Mouse (Mus musculus) CD4-positive helper T cell, adult 2 months (primary cell): Measurements from ENCODE around the gene Pcna.

Experiments used
- DNase-seq: peaks from one replicate; pipeline ENCODE4 v3.0.0-alpha.2; 2012; ENCODE audit warnings: low read depth, missing footprints, low spot score

The Pcna gene

DNA sequence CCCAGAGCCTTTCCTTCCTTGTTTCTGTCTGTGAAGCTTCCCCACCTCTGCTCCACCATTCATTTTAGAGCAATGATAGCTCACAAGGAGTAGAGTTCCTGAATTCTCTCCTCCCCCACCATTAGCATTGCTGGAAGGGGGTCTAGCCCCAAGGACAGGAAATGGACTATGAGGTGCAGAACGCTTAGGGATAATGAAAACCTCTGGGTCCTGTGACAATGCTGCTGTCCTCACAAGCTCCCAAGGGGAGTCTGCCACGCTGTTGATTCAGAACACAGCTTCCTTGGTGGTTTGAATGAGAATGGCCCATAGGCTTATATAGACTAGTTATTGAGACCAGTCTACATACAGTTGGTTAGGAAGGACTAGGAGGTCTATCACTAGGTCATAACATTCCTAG is 17.8 kb downstream of the Pcna start:
- no peak for DNase-seq

DNA sequence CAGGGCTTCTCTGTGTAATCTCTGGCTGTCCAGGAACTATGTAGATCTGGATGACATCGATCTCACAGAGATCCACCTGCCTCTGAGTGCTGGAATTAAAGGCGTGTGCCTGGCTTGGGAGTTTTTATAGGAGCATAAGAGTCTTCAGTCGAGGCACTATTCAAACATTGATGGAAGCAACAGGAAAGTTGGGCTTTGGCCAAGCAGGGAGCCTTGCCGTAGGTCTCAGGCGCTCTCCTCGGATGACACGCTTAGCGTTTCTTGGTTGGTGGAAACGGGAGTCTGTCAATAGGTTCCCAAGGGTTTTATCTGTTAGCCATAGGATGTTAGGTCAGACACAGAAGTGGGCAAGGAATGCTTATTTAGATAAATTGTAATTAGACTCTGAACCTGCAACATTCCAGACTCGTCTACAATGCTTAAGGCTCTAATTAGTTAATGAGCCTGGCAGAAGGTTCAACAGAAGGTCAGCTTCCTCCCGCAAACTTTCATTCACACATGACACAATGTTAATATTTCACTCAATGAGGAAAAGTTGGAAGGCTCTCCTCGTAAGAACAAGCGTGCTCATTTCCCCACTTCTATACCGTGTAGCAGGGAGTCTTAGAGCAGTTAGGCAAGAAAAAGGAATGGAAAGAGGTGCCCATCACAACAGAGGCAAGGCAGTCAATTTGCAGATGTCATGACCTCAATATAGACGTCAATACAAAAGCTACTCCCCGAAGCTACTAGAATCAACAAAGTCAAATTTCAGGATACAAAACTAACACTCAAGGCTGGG is 18.9 kb downstream of the Pcna start:
- no peak for DNase-seq

DNA sequence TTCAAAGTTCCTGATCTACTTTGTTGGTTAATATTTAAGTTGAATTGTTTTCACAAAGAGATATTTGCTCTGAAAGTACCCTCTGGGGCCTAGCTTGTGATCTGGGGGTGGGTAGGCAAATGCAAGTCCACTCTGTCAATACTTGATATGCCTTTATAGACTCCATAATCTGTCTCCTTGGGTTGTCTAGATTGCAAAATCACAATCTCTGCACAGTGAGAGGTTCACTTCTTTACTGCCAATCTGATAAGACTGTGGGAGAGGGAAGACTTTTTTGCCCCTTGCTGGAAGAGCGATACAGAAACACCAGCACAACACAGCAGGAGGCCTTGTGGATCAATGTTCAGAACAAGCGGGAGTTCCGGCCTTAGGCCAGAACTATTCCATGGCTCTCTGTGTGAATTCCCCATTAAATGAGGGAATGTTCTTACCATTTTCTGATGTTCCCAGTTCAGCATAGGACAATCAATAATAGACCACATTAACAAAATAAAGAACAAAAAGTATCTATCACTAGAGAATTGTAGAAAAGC is 20.6 kb downstream of the Pcna start:
- no peak for DNase-seq

DNA sequence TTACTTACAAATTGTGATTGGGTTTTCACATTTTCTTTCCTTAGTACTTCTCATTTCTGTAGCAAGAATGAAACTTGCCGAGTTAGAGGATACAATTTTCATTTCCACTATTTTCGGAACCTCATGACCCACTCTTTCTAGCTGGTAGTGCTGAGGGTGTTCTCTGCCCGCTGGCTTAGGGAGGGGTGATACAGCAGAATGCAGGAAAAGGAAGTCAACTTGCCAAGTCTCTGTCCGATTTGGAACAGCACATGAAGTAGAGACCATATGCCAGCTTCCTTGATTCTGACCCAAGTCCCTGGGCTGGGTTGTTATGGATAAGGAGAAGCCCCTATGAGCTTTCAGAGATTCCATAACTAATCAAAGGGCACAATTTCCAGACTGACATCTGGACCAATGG is 28.8 kb downstream of the Pcna start:
- no peak for DNase-seq

- DNase-seq, result no peak
Measured at GRCm38 (mm10) chr2:132221611-132222073, 31.5 kb downstream of the Pcna start.

- DNase-seq, result no peak
Measured at GRCm38 (mm10) chr2:132211995-132212656, 41.0 kb downstream of the Pcna start.

DNA sequence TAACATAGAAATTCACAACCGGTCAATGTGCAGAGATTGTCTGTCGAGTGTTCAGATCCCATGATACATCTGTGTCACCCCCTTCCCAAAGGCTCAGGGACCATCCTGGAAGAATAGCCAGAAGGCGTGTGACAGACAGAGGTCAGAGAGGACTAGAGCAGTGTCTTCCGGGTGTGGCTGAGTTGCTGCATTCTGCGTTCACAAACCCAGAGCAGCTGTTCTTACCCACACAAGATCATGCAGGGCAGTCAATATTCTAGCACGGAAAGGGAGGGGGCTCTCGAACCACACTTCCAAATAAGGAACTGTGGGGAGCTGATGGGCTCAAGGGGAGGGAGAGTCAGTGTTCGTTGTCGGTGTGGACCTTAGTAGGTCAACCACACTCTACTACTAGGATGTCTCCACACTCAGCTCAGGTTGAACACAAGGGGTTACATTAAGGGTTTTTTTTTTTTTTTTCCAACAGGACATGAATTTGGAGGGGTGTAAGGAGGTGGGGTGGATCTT is 42.3 kb downstream of the Pcna start:
- DNase-seq, result no peak

- no peak for DNase-seq
Measured at GRCm38 (mm10) chr2:132208246-132208881, 44.8 kb downstream of the Pcna start.

DNA sequence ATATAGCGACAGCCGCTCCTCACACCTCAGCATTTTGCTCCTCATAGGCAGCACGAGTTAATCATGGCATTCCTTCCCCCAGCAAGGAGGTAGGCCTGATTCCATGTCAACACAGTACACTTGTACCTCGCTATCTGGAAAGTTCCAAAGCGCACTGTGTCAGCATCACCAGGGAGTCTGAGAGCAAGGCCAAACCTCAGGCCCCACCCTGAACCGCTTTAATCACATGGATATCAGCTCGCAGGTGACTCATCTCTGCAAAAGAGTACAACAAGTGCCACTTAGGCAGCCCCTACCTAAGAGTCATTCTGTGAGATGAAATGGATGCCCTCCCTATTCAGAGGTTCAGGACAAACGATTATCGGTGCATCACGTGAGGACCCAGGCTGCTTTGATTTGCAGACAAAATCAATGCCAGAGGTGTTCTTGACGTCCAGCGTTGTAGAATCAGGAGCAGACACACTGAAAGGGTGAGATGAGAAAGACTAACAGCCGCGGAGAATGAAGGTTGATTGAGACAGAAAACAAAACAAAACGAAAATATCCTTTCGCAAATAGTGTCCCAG is 46.7 kb downstream of the Pcna start:
- no peak for DNase-seq

DNA sequence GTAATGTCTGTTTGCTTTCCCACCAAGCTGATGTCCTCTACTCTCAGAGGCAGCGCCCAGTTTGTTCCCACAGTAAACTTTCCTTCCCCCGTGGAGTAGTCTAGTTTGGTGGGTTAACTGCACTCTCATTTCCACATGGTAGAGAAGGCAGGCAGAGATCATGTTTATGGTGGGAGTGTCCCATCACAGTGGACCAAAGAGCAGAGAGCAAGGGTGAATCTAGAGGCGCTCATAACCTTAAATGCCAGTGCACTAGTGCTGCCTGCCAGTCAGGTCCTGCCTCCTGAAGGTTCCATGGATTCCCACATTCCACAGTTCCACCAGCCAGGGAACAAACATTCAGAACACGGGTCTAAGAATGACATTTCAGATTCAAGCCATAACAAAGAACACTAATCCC is 47.6 kb downstream of the Pcna start:
- no peak for DNase-seq

GRCm38 (mm10) chr2:132203773-132204172 is 49.3 kb downstream of the Pcna start:
- no peak for DNase-seq

GRCm38 (mm10) chr2:132203186-132203585 is 49.9 kb downstream of the Pcna start:
- no peak for DNase-seq
